Mouse (Mus musculus): ENCODE measurements around the gene Klk1b5. TPM values are rescaled to one million over a fixed set of nuclear protein-coding genes. Genes with fewer than 3 reads are reported as not detected.
"Not testable (repeated sequence)": the region's sequence is repeated elsewhere in the genome, so short reads cannot be mapped to it uniquely, and the experiment has no call there.

Klk1b5 gene
- polyA plus RNA-seq, 1 experiment from 2014 or later = not detected

DNA sequence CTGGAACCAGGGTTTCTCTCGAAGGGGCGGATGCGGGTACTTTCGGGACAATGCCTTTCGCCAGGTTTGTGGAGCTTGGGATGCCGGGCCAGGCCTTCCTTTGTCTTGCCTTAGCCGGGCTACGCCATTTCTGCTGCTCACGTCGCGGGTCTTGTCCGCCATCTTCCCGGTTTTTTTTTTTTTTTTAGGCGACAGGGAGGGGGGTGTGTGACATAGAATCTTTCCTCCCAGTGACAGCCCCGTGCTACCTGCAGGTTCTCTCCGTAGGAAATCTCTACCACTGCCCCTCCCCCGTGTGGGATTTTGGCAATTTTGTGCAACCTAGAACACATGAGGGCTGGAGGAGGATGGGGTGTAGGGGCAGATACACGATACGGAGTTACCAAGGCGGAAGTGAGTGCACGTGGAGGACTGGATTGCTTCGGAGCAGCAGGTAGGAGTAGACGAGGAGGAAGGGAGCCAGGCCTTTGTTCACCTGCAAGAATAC is 31.3 kb downstream of the Klk1b5 start:
- peak overlapping the region; percentile 87 for H3K9ac ChIP-seq (replicated peaks; ENCODE audit: low read depth, low read length)
- H3K4me2 ChIP-seq (replicated peaks; ENCODE audit: low read depth, low read length) = peak overlapping the region; percentile 84
- peaks cover 16% of the 10 kb centered on the region; the same call in 1 of the 2 replicates for H3K4me1 ChIP-seq (ENCODE audit: control insufficient read depth, insufficient read depth, low read length)
- no peaks in the 10 kb centered on the region for H3K27me3 ChIP-seq (ENCODE audit: control insufficient read depth, insufficient read depth, low read length)
- peaks cover 32% of the 10 kb centered on the region for H3K36me3 ChIP-seq (ENCODE audit: control insufficient read depth, insufficient read depth, low read length)
- H3K4me3 ChIP-seq (ENCODE audit: low read depth, low read length) = peak overlapping the region; percentile 77
- H3K27ac ChIP-seq (ENCODE audit: low read length) = peak overlapping the region; percentile 93
- H3K9me3 ChIP-seq (ENCODE audit: control insufficient read depth, low read depth, low read length) = no peaks in the 10 kb centered on the region
- peak; percentile 14; the same call in 1 of the 2 replicates for ATAC-seq (ENCODE audit: insufficient number of reproducible peaks, insufficient read depth, low FRiP score, low read depth)
- 0% methylated on average over 22 of the region's 23 CpGs for WGBS

DNA sequence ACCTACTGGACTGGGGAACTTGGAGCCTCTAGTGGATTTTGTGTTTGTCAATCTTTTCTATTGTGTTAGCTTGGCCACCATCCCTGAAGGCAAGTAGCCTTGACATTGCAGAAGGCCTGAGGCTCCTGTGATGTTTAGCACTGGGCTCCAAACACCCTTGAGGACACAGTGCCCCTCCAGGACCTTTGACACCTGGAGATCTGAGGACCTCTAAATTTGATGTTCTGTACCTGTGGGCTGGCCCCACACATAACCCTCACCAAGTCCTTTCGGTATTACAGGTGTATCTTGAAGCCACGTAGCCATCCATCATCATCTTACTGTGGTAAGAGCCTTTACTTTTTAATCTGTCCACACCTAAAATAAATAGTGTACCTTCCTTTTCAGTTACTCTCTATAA is 32.2 kb downstream of the Klk1b5 start:
- no peak overlapping the region for H3K27ac ChIP-seq (ENCODE audit: low read length)
- no peaks in the 10 kb centered on the region for H3K9me3 ChIP-seq (ENCODE audit: control insufficient read depth, low read depth, low read length)
- H3K4me2 ChIP-seq (replicated peaks; ENCODE audit: low read depth, low read length) = peak overlapping the region; percentile 84
- peaks cover 16% of the 10 kb centered on the region; the same call in 1 of the 2 replicates for H3K4me1 ChIP-seq (ENCODE audit: control insufficient read depth, insufficient read depth, low read length)
- peak overlapping the region; percentile 77 for H3K4me3 ChIP-seq (ENCODE audit: low read depth, low read length)
- H3K36me3 ChIP-seq (ENCODE audit: control insufficient read depth, insufficient read depth, low read length) = peaks cover 42% of the 10 kb centered on the region
- no peaks in the 10 kb centered on the region for H3K27me3 ChIP-seq (ENCODE audit: control insufficient read depth, insufficient read depth, low read length)
- no peak overlapping the region; the same call in 1 of the 2 replicates for H3K9ac ChIP-seq (replicated peaks; ENCODE audit: low read depth, low read length)
- 78% methylated on average over 2 of the region's 2 CpGs for WGBS
- no peak for ATAC-seq (ENCODE audit: insufficient number of reproducible peaks, insufficient read depth, low FRiP score, low read depth)

DNA sequence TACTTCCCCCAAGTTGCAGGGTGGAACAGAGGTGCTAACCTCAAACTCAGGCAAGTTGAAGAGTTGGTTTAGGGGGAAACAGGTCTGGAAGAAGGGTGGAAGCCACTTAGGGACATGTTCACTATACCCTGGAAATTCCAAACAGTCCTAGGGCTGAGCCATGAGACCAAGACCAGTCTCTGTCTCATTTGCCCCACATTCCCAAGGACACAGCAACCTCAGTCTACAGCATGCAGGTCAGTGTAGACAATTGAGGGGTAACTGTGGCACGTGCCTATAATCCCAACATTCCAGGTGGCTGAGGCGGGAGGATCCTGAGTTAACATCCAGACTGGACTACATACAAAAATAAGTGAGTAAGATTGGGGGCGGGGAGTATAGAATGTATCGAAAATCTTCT is 33.5 kb downstream of the Klk1b5 start:
- Histone ChIP-seq H3K4me1 (ENCODE audit: control insufficient read depth, insufficient read depth, low read length) (peaks cover 16% of the 10 kb centered on the region; the same call in 1 of the 2 replicates), H3K4me2 (replicated peaks; ENCODE audit: low read depth, low read length) (no peak overlapping the region), H3K4me3 (ENCODE audit: low read depth, low read length) (no peak overlapping the region), H3K36me3 (ENCODE audit: control insufficient read depth, insufficient read depth, low read length) (peaks cover 44% of the 10 kb centered on the region), H3K27ac (ENCODE audit: low read length) (no peak overlapping the region), H3K9me3 (ENCODE audit: control insufficient read depth, low read depth, low read length) (no peaks in the 10 kb centered on the region), H3K27me3 (ENCODE audit: control insufficient read depth, insufficient read depth, low read length) (no peaks in the 10 kb centered on the region), H3K9ac (replicated peaks; ENCODE audit: low read depth, low read length) (no peak overlapping the region)
- 90% methylated on average over 4 of the region's 4 CpGs for WGBS
- no peak for ATAC-seq (ENCODE audit: insufficient number of reproducible peaks, insufficient read depth, low FRiP score, low read depth)

DNA sequence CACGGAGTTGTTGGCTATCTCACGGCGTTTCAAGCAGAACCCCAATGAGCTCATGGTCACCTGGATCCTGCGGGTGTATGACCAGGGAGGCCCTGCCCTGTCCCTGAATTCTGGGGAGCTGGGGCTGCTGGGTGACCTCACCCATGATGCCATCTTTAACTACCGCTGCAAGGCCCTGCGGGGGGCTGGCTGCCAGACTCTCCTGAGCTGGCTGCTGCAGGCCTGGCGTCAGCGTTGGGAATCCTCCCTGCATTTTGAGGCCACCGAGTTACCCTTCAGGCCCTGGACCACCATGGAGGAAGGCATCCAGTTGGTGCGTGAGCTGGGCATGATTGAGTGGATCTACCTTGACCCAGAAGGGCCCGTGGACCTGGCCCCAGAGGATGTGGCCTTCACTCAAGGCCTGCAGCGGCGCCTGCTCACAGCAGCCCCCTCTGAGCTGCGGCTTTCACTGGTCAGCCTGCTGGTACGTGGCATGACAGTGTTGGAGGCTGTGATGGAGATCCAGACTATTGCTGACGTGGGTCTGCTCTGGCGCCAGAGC is 35.1 kb downstream of the Klk1b5 start:
- not testable (repeated sequence) for H3K9me3 ChIP-seq (ENCODE audit: control insufficient read depth, low read depth, low read length); H3K27me3 ChIP-seq (ENCODE audit: control insufficient read depth, insufficient read depth, low read length); H3K27ac ChIP-seq (ENCODE audit: low read length); ATAC-seq (ENCODE audit: insufficient number of reproducible peaks, insufficient read depth, low FRiP score, low read depth); H3K4me2 ChIP-seq (replicated peaks; ENCODE audit: low read depth, low read length); H3K4me3 ChIP-seq (ENCODE audit: low read depth, low read length); H3K9ac ChIP-seq (replicated peaks; ENCODE audit: low read depth, low read length)
- WGBS = 90% methylated on average over 17 of the region's 17 CpGs
- Histone ChIP-seq H3K36me3 (ENCODE audit: control insufficient read depth, insufficient read depth, low read length) (peaks cover 44% of the 10 kb centered on the region), H3K4me1 (ENCODE audit: control insufficient read depth, insufficient read depth, low read length) (peaks cover 11% of the 10 kb centered on the region; the same call in 1 of the 2 replicates)

DNA sequence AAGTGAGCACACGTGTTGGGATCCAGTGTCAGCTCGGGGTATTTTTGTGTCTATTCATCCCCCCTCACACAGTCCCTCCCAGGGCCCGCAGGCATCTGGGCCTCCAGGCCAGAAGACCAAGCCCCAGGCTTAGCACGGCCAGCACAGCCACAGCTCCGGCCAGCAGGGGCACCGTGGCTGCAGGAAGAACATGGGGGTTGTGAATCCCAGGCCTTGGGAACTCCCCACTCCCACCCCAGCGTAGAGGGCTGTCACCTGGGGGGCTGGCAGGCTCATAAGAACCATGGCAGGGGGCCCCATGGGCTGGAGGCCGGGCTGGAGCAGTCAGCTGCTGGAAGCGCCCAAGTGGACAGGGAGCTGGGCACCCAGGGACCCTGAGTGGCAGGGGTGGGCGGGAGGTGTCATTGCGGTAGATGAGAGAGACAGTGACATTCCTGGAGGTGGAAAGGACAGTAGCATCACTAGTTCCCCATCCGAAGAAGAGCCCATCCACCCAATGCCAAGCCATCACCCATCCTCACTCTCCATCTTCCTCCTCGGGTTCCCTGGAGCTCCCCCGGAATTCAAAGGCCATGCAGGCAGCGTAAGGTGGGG is 37.4 kb downstream of the Klk1b5 start:
- ATAC-seq (ENCODE audit: insufficient number of reproducible peaks, insufficient read depth, low FRiP score, low read depth) = no peak
- Histone ChIP-seq H3K4me3 (ENCODE audit: low read depth, low read length) (no peak overlapping the region), H3K27me3 (ENCODE audit: control insufficient read depth, insufficient read depth, low read length) (no peaks in the 10 kb centered on the region), H3K27ac (ENCODE audit: low read length) (no peak overlapping the region), H3K36me3 (ENCODE audit: control insufficient read depth, insufficient read depth, low read length) (peaks cover 42% of the 10 kb centered on the region), H3K9ac (replicated peaks; ENCODE audit: low read depth, low read length) (no peak overlapping the region), H3K9me3 (ENCODE audit: control insufficient read depth, low read depth, low read length) (no peaks in the 10 kb centered on the region), H3K4me1 (ENCODE audit: control insufficient read depth, insufficient read depth, low read length) (peaks cover 7% of the 10 kb centered on the region; the same call in 1 of the 2 replicates), H3K4me2 (replicated peaks; ENCODE audit: low read depth, low read length) (no peak overlapping the region)
- 60% methylated on average over 15 of the region's 15 CpGs for WGBS

DNA sequence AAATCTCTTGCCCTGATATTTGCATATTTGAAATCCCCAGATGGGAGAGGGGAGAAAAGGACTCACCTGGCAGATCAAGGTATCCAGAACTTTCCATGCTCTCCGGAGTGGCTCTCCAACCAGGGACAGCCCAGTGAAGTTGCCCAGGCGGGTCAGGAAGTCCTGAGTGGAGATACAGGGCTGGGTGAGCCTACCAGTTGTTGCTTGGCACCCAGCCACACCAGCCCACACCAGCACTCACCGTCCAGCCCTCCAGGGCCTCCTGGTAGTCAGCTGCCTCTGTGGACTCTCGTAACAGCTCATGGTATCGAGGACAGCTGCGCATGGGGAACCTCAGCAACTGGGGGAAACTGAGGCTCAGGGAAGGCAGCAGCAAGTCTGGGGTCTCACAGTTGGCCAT is 39.2 kb downstream of the Klk1b5 start:
- Histone ChIP-seq H3K4me2 (replicated peaks; ENCODE audit: low read depth, low read length) (no peak overlapping the region), H3K9ac (replicated peaks; ENCODE audit: low read depth, low read length) (no peak overlapping the region), H3K27ac (ENCODE audit: low read length) (no peak overlapping the region), H3K36me3 (ENCODE audit: control insufficient read depth, insufficient read depth, low read length) (peaks cover 27% of the 10 kb centered on the region), H3K9me3 (ENCODE audit: control insufficient read depth, low read depth, low read length) (no peaks in the 10 kb centered on the region), H3K4me1 (ENCODE audit: control insufficient read depth, insufficient read depth, low read length) (no peaks in the 10 kb centered on the region), H3K4me3 (ENCODE audit: low read depth, low read length) (no peak overlapping the region), H3K27me3 (ENCODE audit: control insufficient read depth, insufficient read depth, low read length) (no peaks in the 10 kb centered on the region)
- whole genome bisulfite sequencing = 70% methylated on average over 6 of the region's 6 CpGs
- ATAC-seq (ENCODE audit: insufficient number of reproducible peaks, insufficient read depth, low FRiP score, low read depth) = no peak

DNA sequence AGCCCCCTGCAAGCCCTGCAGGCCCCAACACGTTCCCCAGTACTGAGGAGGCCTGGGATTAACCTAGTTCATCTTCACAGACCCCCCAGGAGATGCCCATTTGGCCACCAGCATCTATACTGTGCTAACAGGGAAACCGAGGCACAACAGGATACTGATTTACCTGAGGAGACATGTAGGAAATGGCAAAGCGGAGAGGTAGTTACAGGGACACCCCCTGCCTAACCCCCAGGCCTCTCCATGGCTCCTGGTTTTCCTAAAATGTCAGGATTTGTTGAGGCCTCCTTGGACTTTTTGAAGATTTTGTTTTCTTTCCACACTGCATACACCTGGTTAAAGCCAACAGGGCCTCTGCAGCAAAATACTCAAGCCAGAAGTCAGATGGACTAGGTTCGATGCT is 41.5 kb downstream of the Klk1b5 start, which contains the start of gene Acp4:
TSS of gene Acp4 (minus strand) at position 101 of the 400 bp plus-strand sequence.
- Histone ChIP-seq H3K36me3 (ENCODE audit: control insufficient read depth, insufficient read depth, low read length) (peaks cover 10% of the 10 kb centered on the region; the same call in 1 of the 2 replicates), H3K27ac (ENCODE audit: low read length) (no peak within 1 kb of the TSS), H3K4me1 (ENCODE audit: control insufficient read depth, insufficient read depth, low read length) (no peaks in the 10 kb centered on the region), H3K9me3 (ENCODE audit: control insufficient read depth, low read depth, low read length) (no peaks in the 10 kb centered on the region), H3K9ac (replicated peaks; ENCODE audit: low read depth, low read length) (no peak within 1 kb of the TSS), H3K27me3 (ENCODE audit: control insufficient read depth, insufficient read depth, low read length) (no peaks in the 10 kb centered on the region), H3K4me3 (ENCODE audit: low read depth, low read length) (no peak within 1 kb of the TSS), H3K4me2 (replicated peaks; ENCODE audit: low read depth, low read length) (no peak within 1 kb of the TSS)
- ATAC-seq (ENCODE audit: insufficient number of reproducible peaks, insufficient read depth, low FRiP score, low read depth) = no peak
- 68% methylated on average over 4 of the region's 4 CpGs for WGBS

DNA sequence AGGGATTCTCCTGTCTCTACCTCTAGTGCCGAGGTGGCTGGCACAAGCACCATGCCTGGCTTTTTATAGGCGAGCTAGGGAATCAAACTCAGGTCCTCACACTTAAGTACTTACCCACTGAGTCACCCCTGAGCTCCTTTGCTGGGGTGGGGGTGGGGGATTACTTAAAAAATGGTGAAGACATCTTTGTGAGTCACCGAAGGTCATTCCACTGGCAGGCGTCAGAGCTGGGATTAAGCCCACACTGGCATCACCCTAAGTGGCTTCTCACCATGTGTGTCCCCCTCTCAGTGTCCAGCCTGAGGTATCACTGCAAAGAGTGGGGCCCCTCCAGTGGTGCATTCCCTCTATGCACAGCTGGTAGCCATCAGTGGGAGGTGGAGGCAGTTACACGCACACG is 44.7 kb downstream of the Klk1b5 start:
- Histone ChIP-seq H3K27me3 (ENCODE audit: control insufficient read depth, insufficient read depth, low read length) (0 out of 2 replicates have a peak, but pooled peaks cover 4% of the 10 kb centered on the region), H3K4me2 (replicated peaks; ENCODE audit: low read depth, low read length) (no peak overlapping the region), H3K9ac (replicated peaks; ENCODE audit: low read depth, low read length) (no peak overlapping the region), H3K27ac (ENCODE audit: low read length) (no peak overlapping the region), H3K4me3 (ENCODE audit: low read depth, low read length) (no peak overlapping the region), H3K4me1 (ENCODE audit: control insufficient read depth, insufficient read depth, low read length) (0 out of 2 replicates have a peak, but pooled peaks cover 3% of the 10 kb centered on the region), H3K9me3 (ENCODE audit: control insufficient read depth, low read depth, low read length) (no peaks in the 10 kb centered on the region), H3K36me3 (ENCODE audit: control insufficient read depth, insufficient read depth, low read length) (no peaks in the 10 kb centered on the region)
- WGBS = 73% methylated on average over 6 of the region's 6 CpGs
- ATAC-seq (ENCODE audit: insufficient number of reproducible peaks, insufficient read depth, low FRiP score, low read depth) = no peak

Data from stomach, embryonic 14.5 days (tissue).